Mouse (Mus musculus): ENCODE results near the gene Prr22.

DNA sequence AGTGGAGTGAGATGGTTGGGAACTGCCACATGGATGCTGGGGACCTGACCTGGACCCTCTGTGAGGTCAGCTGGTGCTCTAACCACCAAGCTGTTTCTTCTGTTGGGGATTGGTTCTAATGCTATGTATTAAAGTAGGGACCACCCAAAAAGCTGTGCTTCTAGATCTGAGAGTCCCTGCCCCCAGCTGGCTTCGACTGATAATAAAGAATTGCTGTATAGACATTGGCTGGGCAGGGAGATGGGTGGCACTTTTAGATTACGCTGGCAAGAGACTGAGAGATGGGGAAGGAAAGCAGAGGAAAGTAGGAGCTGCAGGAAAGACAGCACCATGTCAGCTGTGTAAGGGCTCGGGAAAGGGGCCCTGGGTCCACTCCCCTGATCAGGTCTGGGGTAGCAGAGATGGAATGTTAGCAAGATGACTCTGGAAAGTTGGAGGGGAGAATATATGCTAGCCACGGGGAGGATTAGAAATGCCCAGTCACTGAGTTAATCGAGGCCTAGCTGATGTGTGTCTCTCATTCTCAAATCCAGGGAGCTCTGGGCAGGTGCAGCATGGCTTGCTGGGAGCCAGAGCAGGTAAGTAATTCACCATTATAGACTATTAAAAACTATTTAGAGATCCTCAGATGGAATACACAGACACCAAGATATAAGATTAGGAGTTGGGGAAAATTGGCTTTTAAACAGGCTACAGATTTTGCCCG is 23.7 kb downstream of the Prr22 start:
- TF ChIP-seq CTCF (IDR thresholded peaks at IDR 0.05; ENCODE audit: extremely low read depth, insufficient read depth, low read length), result no peak
- no peak for TF ChIP-seq POLR2A (IDR thresholded peaks at IDR 0.05; ENCODE audit: extremely low read depth, insufficient read depth, low read length)
